Mouse (Mus musculus) bone marrow macrophage, adult 2 months (primary cell): ENCODE measurements around the gene Ric8b.

Experiments used
- CTCF ChIP-seq: IDR thresholded peaks from 2 replicates; pipeline ENCODE4 v1.5.1; 2012; ENCODE audit warnings: low read depth, mild to moderate bottlenecking, low read length, moderate library complexity
- POLR2A ChIP-seq: IDR thresholded peaks from 2 replicates; pipeline ENCODE4 v1.6.1; 2012; ENCODE audit warnings: mild to moderate bottlenecking, low read depth, low read length, borderline replicate concordance

GRCm38 (mm10) chr10:84967645-84968044, 50.2 kb downstream of the Ric8b start:
- TF ChIP-seq CTCF (no peak), POLR2A (no peak)
